Mouse (Mus musculus) ES-E14 (cell line): Measurements from ENCODE around the gene Kcnh2.

Experiments used
- CHD2 ChIP-seq: IDR thresholded peaks from 2 replicates; pipeline ENCODE4 v1.6.1; 2014; ENCODE audit warnings: mild to moderate bottlenecking, low read depth, low read length, inconsistent platforms
- HCFC1 ChIP-seq: IDR thresholded peaks from 2 replicates; pipeline ENCODE4 v1.6.1; 2012; ENCODE audit warnings: low read length, inconsistent platforms, borderline replicate concordance; ENCODE audit not compliant: insufficient read depth
- ZC3H11A ChIP-seq: IDR thresholded peaks from 2 replicates; pipeline ENCODE4 v1.6.1; 2012; ENCODE audit warnings: low read depth, mild to moderate bottlenecking, inconsistent platforms, low read length, borderline replicate concordance
- ZNF384 ChIP-seq: IDR thresholded peaks from 2 replicates; pipeline ENCODE4 v1.6.1; 2012; ENCODE audit warnings: low read depth, low read length, inconsistent platforms

DNA sequence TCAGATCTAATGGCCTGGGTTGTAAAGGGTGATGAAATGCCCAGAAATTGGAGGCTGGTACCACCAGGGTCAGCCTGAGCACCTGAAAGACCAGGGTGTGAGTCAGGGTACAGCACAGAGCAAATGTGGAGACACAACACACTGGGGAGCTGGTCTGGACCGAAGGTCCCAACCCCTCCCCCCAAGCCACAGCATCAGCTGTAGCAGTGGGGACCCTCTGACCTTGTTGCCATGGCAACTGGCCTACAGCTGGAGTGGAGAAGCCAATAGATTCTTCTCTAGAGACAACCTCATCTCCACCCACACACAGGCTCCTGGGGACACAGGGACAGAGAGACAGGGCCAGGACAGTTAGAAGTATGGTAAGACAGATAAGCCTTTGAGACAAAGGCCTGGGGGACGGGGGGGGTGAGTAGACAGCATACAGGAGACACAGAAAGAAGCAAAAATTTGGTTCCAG, 7.4 kb downstream of the Kcnh2 start:
- TF ChIP-seq ZC3H11A (no peak), CHD2 (no peak), HCFC1 (no peak), ZNF384 (no peak)
